Mouse (Mus musculus): ENCODE data around the gene Rnaseh2c.

Gene Rnaseh2c

GRCm38 (mm10) chr19:5572331-5573125 lies 29.1 kb upstream of the Rnaseh2c start:
- peak; percentile 96 for DNase-seq (ENCODE audit: low read depth, low spot score)

- no peak for DNase-seq (ENCODE audit: low read depth, low spot score)
These were observed 26.3 kb upstream of the Rnaseh2c start for GRCm38 (mm10) chr19:5575336-5575735.

DNA sequence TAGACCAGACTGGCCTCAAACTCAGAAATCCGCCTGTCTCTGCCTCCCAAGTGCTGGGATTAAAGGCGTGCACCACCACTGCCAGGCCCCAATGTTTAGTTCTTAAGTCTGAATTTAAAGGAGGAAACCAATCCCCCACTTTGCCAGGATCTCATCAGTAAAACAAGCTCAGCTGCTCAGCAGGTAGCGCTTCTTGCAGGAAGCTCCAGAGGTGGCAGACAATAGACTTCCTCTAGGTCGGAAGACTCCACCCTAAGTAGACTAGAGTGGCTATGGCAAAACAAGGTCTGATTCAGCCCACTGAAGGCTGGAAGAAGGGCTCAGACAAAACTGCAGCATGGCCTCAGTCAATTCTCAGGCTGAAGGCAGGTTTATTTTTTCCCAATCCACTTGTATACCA lies 21.7 kb upstream of the Rnaseh2c start:
- no peak for DNase-seq (ENCODE audit: low read depth, low spot score)

DNA sequence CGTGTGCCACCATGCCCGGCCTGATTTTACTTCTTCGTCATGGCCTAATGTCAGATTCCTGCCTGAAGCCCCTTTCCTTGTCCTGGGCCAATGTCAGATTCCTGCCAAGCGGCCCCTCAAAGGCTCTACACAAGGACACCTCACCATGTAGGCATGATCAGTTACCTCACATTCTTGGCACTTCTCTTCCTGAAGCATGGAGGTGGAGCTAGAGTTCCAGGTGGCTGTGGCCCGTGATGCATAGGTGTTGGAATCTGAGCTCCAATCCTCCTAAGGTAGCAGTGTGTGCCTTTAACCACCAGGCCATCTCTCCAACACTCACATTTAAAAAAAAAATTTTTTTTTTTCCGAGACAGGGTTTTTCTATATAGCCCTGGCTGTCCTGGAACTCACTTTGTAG lies 20.9 kb upstream of the Rnaseh2c start:
- DNase-seq (ENCODE audit: low read depth, low spot score): no peak

DNA sequence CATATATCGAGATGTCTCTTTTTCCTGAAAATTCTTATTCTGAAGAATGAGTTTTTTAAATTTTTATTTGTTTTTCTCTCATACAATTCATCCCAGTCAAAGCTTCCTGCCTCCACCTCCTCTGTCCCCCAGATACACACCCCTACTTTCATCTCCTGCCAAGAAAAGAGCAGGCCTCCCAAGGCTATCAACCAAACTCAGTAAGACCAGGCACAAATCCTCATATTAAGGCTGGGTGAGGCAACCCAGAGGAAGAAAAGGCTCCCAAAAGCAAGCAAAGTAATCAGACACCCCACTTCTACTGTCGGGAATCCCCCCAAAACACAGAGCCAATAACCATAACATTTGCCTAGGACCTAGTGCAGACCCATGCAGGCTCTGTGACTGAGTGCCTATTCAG lies 19.7 kb upstream of the Rnaseh2c start:
- no peak for DNase-seq (ENCODE audit: low read depth, low spot score)

DNA sequence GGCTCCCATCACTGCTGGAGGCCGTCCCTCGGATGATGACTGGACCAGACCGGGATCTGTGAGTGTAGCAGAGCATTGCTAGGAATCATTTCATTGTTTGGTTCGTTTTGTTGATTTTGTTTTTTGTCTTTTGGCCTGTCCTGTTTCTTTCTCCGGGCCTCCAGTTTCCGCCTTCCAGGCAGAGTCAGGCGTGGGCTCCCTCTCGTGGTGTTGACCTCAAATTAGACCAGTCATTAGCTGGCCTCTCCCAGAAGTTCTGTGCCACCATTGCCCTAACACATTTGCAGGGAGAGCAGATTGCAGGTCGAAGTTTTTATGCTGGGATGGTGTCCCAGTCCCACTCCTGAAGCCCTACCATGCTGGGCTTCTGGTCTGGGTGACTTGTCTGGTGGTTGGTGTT lies 12.5 kb upstream of the Rnaseh2c start:
- DNase-seq (ENCODE audit: low read depth, low spot score): peak; percentile 64

DNA sequence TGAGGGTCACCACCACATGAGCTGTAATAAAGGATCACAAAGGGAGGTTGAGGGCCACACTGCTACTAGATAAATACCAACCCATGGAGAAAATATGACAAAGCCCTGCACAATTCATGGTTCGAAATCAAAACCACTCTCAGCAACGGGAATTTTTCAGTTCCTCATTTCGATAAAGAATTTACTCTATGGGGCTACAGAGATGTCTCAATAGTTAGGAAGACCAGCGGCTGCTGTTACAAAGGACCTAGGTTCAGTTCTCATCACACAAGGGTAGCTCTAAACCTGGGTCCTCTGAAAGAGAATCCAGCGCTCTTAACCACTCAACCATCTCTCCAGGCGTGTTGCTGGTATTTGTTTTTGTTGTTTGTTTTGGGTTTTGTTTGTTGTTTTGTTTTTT lies 9.8 kb upstream of the Rnaseh2c start:
- DNase-seq (ENCODE audit: low read depth, low spot score): no peak

- no peak for DNase-seq (ENCODE audit: low read depth, low spot score)
These were observed 2.4 kb upstream of the Rnaseh2c start for GRCm38 (mm10) chr19:5599224-5599623.

- DNase-seq (ENCODE audit: low read depth, low spot score): no peak
These were observed 2.0 kb downstream of the Rnaseh2c start for GRCm38 (mm10) chr19:5603664-5604063.

DNA sequence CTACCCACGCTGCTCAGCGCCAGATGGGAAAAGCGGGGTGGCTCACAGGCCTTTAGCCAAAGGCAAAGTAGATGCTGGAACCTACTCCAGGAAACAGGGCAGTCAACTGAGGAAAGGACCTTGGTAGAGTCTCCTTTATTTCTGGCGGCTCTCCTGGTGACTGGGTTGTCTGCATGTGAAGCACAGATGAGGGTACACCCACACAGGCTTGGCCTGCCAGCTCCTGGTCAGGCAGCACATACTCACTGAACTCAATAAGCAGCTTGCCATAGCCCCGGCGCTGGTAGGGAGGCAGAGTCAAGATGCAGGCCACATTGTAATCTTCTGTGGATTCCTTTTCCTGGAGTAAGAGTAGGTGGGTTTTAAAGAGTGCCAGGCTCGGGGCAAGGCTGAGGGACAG lies 3.5 kb downstream of the Rnaseh2c start:
- no peak for DNase-seq (ENCODE audit: low read depth, low spot score)

DNA sequence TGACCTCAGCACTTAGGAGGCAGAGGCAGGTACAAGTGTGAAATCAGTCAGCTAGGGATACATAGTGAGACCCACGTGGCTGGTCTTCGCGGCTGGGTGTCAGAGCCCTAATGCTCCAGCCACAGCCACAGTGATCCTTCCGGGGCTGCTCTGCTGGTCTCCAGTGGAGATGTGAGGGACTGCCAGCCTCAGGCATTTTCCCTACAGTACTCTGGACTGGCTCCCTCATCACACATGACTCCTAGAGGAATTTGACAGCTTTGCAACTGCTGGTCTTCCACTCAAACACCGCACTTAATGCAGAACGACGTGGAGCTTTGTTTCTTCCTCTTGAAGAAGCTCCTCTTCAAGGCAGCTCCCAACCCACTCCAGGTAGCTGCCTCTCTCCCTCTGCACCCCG lies 4.5 kb downstream of the Rnaseh2c start:
- peak; percentile 51 for DNase-seq (ENCODE audit: low read depth, low spot score)

GRCm38 (mm10) chr19:5607705-5608410 lies 6.2 kb downstream of the Rnaseh2c start:
- no peak for DNase-seq (ENCODE audit: low read depth, low spot score)

DNA sequence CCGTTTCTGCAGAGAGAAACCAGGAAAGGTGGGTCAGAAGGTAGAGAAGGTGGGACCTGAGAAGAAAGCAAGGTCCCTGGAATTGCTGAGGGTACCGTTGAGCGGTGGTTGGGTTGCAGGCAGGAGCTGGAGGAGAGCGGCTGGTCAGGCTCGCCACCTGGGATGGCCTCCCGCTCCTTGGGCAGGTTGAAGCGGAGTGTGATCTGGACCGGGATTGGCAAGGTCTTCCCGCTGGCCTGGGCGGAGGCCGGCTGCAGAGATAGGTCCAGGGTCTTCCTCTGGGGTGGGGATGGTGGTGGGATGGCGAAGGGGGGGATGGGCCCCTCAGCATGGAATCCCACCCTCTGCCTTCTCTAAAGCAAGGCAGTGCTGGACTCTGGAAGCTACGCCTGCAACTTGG lies 7.0 kb downstream of the Rnaseh2c start:
- DNase-seq (ENCODE audit: low read depth, low spot score): no peak

DNA sequence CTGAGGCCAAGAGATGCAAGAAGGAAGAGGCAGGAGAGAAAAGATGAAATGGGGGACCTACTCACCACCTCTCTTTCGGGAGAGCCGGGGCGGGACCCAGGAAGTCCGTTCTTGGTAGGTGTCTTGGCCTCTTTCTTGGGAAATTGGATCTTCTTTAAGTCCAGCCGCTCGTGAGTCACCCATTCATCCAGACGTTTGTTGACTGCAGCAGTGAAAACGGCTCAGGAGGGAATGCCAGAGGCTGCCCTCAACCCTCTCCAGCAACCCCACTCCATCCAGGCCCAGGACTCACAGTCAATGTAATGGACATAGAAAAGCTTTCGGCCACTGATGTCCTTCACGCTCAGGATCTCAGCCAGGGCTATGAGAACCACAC lies 7.5 kb downstream of the Rnaseh2c start:
- peak; percentile 79 for DNase-seq (ENCODE audit: low read depth, low spot score)

- DNase-seq (ENCODE audit: low read depth, low spot score): peak; percentile 96
These were observed 8.1 kb downstream of the Rnaseh2c start, which contains the start of gene Kat5 for GRCm38 (mm10) chr19:5609547-5610404. TSS of gene Kat5 (minus strand) at chr19:5610237.

- DNase-seq (ENCODE audit: low read depth, low spot score): peak; percentile 51
These were observed 10.3 kb downstream of the Rnaseh2c start for GRCm38 (mm10) chr19:5611973-5612372.

GRCm38 (mm10) chr19:5612762-5613411 lies 11.2 kb downstream of the Rnaseh2c start:
- DNase-seq (ENCODE audit: low read depth, low spot score): no peak

GRCm38 (mm10) chr19:5614953-5615352 lies 13.3 kb downstream of the Rnaseh2c start:
- DNase-seq (ENCODE audit: low read depth, low spot score): peak; percentile 56

GRCm38 (mm10) chr19:5620007-5620406 lies 18.3 kb downstream of the Rnaseh2c start:
- no peak for DNase-seq (ENCODE audit: low read depth, low spot score)

DNA sequence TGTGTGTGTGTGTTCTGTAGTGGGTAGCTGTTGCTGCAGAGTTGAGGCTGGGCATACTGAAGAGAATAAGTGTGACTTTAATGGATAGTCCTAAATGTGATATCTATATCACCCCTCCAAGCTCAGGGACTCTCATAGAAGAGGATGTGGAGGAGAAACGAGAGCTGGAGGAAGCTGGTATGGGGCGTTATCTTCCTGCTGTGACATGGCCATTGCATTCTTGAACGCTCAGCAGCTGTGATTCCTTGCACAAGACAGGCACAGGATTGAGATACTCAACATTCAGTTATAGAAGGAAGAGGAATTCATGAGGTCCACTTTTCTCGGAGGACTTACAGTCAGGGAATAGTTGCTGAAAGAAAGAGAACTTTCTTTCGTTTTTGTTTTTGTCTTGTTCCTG lies 20.2 kb downstream of the Rnaseh2c start:
- no peak for DNase-seq (ENCODE audit: low read depth, low spot score)

GRCm38 (mm10) chr19:5625311-5625710 lies 23.6 kb downstream of the Rnaseh2c start:
- DNase-seq (ENCODE audit: low read depth, low spot score): no peak

- no peak for DNase-seq (ENCODE audit: low read depth, low spot score)
These were observed 28.2 kb downstream of the Rnaseh2c start for GRCm38 (mm10) chr19:5629907-5630306.

Data from 3T3-L1 (cell line).